10 mouse cellular contexts compared by ENCODE assay signal in the genomic region with DNA sequence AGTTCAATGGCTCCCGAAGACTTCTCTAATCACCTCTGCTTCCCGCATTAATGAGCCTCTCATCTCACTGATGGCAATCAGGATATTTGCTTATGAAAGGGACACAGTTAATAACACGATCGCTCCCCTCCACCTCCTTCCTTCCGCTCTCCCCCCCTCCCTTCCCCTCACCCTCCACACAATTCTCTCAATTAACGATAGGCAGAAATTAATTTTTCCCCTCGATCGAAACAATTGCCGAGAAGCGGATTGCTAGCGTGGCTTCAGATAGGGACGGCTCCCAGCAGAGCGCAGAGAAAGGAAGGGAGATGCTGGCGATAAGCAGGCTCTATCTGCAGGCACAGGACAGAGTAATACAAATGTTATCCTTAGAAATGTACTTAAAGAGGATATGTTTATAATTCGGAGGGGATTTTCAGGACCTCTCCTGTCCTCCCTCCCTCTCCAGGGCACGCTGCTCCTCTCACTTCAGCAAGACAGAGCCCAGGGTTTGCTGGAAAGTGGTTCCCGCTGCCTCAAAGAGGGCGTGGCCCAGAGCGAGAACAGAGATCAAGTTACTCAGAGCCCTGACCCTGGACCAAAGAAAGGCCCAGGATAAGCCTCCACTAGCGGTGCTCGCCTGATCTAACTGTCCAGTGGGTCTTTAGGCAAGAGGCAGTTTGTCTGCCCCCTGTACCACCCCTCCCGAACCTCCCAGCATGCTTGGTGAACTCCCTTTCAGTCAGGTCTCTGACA. TPM values are rescaled to one million over a fixed set of nuclear protein-coding genes. Genes with fewer than 3 reads are reported as not detected.
DNase-seq lines count a peak whose midpoint lies in the region; ATAC-seq lines count a peak whose summit lies in the region.
"Had no signal": no experiment of that assay in that cellular context is flagged by ENCODE, and none has a peak within 500 bp of the region (broad histone marks: within the 10 kb centered on the region; RNA-seq: fewer than 3 reads in every experiment).

No protein-coding gene starts in this region.

- H3K27ac ChIP-seq in heart, embryonic 12.5 days (ENCODE audit: poor library complexity, severe bottlenecking) = no peak overlapping the region
- H3K27ac ChIP-seq in hindbrain, embryonic 11.5 days (ENCODE audit: low read depth, low read length) = no peak overlapping the region
- H3K27ac ChIP-seq in midbrain, embryonic 14.5 days (replicated peaks; ENCODE audit: low read depth, low read length) = peak overlapping the region; percentile 28
- H3K27ac ChIP-seq: embryonic facial prominence, embryonic 15.5 days; macrophage had no signal

- no peak for DNase-seq in heart, postnatal 10 days
- peak; percentile 14 for DNase-seq in Muller cell, postnatal 12 days (ENCODE audit: inconsistent ontology term)
- DNase-seq in hindbrain, embryonic 11.5 days (ENCODE audit: low spot score) = peak; percentile 72
- peak; percentile 73 for DNase-seq in midbrain, embryonic 14.5 days
- DNase-seq in right cerebral cortex, adult 2 months (ENCODE audit: low spot score in 2 of 2) = no peak
- DNase-seq in gastrocnemius, postnatal 25 days = no peak
- no peak for DNase-seq in ovary, postnatal 10 days (ENCODE audit: low spot score)

- H3K4me1 ChIP-seq in heart, embryonic 12.5 days (replicated peaks) = peaks cover 23% of the 10 kb centered on the region
- no peaks in the 10 kb centered on the region; the same call in 1 of the 2 replicates for H3K4me1 ChIP-seq in hindbrain, embryonic 11.5 days (replicated peaks; ENCODE audit: control insufficient read depth, insufficient read depth, low read length)
- H3K4me1 ChIP-seq in midbrain, embryonic 14.5 days (ENCODE audit: control insufficient read depth, insufficient read depth, low read length) = peaks cover 39% of the 10 kb centered on the region

- H3K36me3 ChIP-seq in heart, embryonic 12.5 days = no peaks in the 10 kb centered on the region
- no peaks in the 10 kb centered on the region for H3K36me3 ChIP-seq in hindbrain, embryonic 11.5 days (ENCODE audit: control insufficient read depth, insufficient read depth, low read length)
- H3K36me3 ChIP-seq in midbrain, embryonic 14.5 days (ENCODE audit: control insufficient read depth, insufficient read depth, low read length) = no peaks in the 10 kb centered on the region
- H3K36me3 ChIP-seq: embryonic facial prominence, embryonic 15.5 days had no signal

- ATAC-seq in heart, embryonic 12.5 days (ENCODE audit: insufficient number of reproducible peaks, low FRiP score) = no peak
- peak; percentile 47; the same call in 1 of the 2 replicates for ATAC-seq in hindbrain, embryonic 11.5 days (ENCODE audit: low FRiP score)
- peak; percentile 31; the same call in 1 of the 2 replicates for ATAC-seq in midbrain, embryonic 14.5 days (ENCODE audit: low FRiP score, low TSS enrichment)

- intact Hi-C loops in heart, postnatal 10 days (cut with DNase I) = no loop called here

- peak overlapping the region; percentile 57 for H3K4me2 ChIP-seq in heart, embryonic 12.5 days
- H3K4me2 ChIP-seq in hindbrain, embryonic 11.5 days (replicated peaks; ENCODE audit: low read depth, low read length) = peak overlapping the region; percentile 41
- H3K4me2 ChIP-seq in midbrain, embryonic 14.5 days (ENCODE audit: low read length) = peak overlapping the region; percentile 45
- H3K4me2 ChIP-seq: embryonic facial prominence, embryonic 15.5 days had no signal

- H3K9me3 ChIP-seq in heart, embryonic 12.5 days (replicated peaks) = 0 out of 2 replicates have a peak, but pooled peaks cover 4% of the 10 kb centered on the region
- H3K9me3 ChIP-seq in hindbrain, embryonic 11.5 days (ENCODE audit: control insufficient read depth, low read length) = no peaks in the 10 kb centered on the region
- no peaks in the 10 kb centered on the region for H3K9me3 ChIP-seq in midbrain, embryonic 14.5 days (ENCODE audit: control insufficient read depth, low read length)
- H3K9me3 ChIP-seq: embryonic facial prominence, embryonic 15.5 days had no signal

- H3K9ac ChIP-seq in heart, embryonic 12.5 days = no peak overlapping the region
- H3K9ac ChIP-seq in hindbrain, embryonic 11.5 days (ENCODE audit: low read depth, low read length) = no peak overlapping the region; the same call in 1 of the 2 replicates
- H3K9ac ChIP-seq in midbrain, embryonic 14.5 days (replicated peaks; ENCODE audit: low read length) = peak overlapping the region; percentile 4; the same call in 1 of the 2 replicates
- H3K9ac ChIP-seq: embryonic facial prominence, embryonic 15.5 days had no signal

- no peak overlapping the region for H3K4me3 ChIP-seq in heart, embryonic 12.5 days
- H3K4me3 ChIP-seq in hindbrain, embryonic 11.5 days (ENCODE audit: low read depth, low read length) = peak overlapping the region; percentile 19; the same call in 1 of the 2 replicates
- peak overlapping the region; percentile 18 for H3K4me3 ChIP-seq in midbrain, embryonic 14.5 days (replicated peaks; ENCODE audit: low read depth, low read length)
- H3K4me3 ChIP-seq: embryonic facial prominence, embryonic 15.5 days had no signal

- H3K27me3 ChIP-seq in heart, embryonic 12.5 days (replicated peaks) = peaks cover 62% of the 10 kb centered on the region
- H3K27me3 ChIP-seq in hindbrain, embryonic 11.5 days (ENCODE audit: control insufficient read depth, insufficient read depth, low read length) = peaks cover 32% of the 10 kb centered on the region
- peaks cover 11% of the 10 kb centered on the region for H3K27me3 ChIP-seq in midbrain, embryonic 14.5 days (ENCODE audit: control insufficient read depth, insufficient read depth, low read length)

- WGBS in heart, embryonic 12.5 days = 1% methylated on average over 22 of the region's 22 CpGs
- WGBS in hindbrain, embryonic 11.5 days = under 1% methylated on average over 22 of the region's 22 CpGs
- under 1% methylated on average over 22 of the region's 22 CpGs for WGBS in midbrain, embryonic 14.5 days

RNA-seq across cellular contexts. Expression of a gene that starts 24.8 kb away (rescaled TPM):
- 14.6 and 14.8 TPM in 2 replicates for polyA plus RNA-seq in heart, embryonic 12.5 days (2016; fragmentation: Nextera tagmentation; extraction: Ambion mirVana)
- total RNA-seq in heart, postnatal 10 days (2021) = 10 to 100 TPM; 18.7 to 18.9 TPM
- 17.4 and 18.8 TPM in 2 replicates for polyA plus RNA-seq in hindbrain, embryonic 11.5 days (2014; fragmentation: Nextera tagmentation; extraction: Ambion mirVana)
- polyA plus RNA-seq in midbrain, embryonic 14.5 days (2014; fragmentation: Nextera tagmentation; extraction: Ambion mirVana) = 23.1 and 31.2 TPM in 2 replicates
- total RNA-seq in gastrocnemius, postnatal 25 days (2021) = 10 to 100 TPM; 10.7 to 10.8 TPM

Comparison
In these comparisons a context has a peak if more than half of its experiments do, and no peak if none do; other contexts are left out.
1. DNase-seq: peak in Muller cell, postnatal 12 days (single experiment), hindbrain, embryonic 11.5 days (single experiment) and midbrain, embryonic 14.5 days (single experiment); none in heart, postnatal 10 days (0 of 2), right cerebral cortex, adult 2 months (0 of 2), gastrocnemius, postnatal 25 days (single experiment) and ovary, postnatal 10 days (single experiment).
2. Peak in every context shown above with its lines, with median percentiles within 50 percentile points of each other: H3K4me2 ChIP-seq.